Mouse (Mus musculus) lung, postnatal 36 days (tissue): ENCODE measurements around the gene Rps6kb2.

ENCODE experiments used
- DNase-seq: peaks from one replicate; pipeline ENCODE4 v3.0.0; 2022; ENCODE audit warnings: mixed read lengths

Gene Rps6kb2

GRCm38 (mm10) chr19:4115816-4116215 lies 47.3 kb downstream of the Rps6kb2 start:
- DNase-seq, result no peak

GRCm38 (mm10) chr19:4115144-4115543 lies 48.0 kb downstream of the Rps6kb2 start:
- DNase-seq, result no peak

DNA sequence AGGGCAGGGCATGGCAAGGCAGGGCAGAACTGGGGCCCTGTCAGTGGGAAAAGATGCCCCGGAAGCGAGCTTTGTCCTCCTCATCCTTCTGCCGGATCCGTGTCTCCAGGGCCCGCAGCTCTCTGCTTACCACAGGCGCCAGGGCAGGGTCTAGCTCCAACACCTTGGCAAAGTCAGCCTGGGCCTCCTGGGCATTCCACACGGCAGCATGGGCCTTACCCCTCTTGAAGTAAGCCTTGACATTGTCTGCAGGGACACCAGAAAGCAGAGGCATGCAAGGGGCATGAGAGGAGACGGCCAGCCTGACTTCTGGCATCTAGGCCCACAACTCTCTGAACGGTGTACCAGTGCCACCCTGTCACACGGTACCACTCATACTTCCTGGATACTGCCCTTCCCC lies 48.6 kb downstream of the Rps6kb2 start:
- no peak for DNase-seq

DNA sequence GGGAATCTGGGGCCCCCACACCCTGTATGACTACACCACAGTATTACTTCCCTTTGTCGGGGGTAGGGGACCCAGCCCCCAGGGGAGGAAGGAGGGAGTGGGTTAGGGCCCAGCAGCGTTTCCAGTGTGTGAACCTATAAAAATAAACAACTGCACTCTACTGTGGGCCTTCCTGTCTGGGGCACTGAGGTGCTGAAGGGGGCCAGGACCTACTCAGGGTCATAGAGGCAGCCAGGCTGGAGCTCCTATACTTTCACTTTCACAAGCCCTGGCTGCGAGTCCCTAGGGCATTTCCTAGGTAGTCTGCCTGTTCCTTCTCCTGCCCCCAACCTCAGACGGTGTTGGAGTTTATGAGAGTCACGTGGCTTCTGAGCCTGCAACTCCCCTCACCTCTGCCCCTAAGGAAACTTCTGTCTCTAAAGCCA lies 49.3 kb downstream of the Rps6kb2 start:
- DNase-seq, result peak; percentile 60

GRCm38 (mm10) chr19:4113186-4113805 lies 49.9 kb downstream of the Rps6kb2 start:
- DNase-seq, result peak; percentile 84

DNA sequence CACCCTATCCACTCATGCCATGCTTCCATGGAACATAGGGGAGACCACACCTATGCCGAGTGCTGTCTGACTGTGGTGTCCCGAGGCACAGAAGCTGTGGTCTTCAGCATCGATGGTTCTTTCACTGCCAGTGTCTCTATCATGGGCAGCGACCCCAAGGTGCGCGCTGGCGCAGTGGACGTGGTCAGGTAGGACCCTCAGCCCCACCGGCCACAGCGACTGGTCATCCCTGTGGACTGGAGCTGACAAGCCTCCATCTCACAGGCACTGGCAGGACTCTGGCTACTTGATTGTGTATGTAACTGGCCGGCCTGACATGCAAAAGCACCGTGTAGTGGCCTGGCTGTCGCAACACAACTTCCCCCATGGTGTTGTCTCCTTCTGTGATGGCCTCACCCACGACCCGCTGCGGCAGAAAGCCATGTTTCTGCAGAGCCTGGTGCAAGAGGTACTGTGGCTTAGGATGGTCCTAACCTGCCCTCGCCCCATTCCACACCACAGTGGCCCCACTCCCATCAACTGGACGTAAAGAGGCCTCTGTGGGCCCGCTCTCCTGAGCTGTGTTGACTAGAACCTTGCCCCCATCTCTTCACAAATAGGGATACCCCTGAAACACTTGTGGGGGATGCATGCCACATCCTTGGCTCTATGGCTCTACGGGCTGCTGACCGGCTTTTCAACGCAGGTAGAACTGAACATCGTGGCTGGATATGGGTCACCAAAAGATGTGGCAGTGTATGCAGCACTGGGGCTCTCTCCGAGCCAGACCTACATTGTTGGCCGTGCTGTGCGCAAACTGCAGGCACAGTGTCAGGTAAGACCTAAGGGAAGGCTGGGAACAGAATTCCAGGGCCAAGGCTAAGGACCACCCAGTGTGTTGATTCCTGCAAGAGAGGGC lies 50.8 kb downstream of the Rps6kb2 start:
- peak; percentile 52 for DNase-seq

- DNase-seq, result no peak
These were observed 54.6 kb downstream of the Rps6kb2 start for GRCm38 (mm10) chr19:4108535-4108934.

- DNase-seq, result no peak
These were observed 56.5 kb downstream of the Rps6kb2 start for GRCm38 (mm10) chr19:4106654-4107053.

GRCm38 (mm10) chr19:4104675-4105194 lies 58.4 kb downstream of the Rps6kb2 start:
- no peak for DNase-seq
